14 mouse cellular contexts compared by ENCODE assay signal in genomic region chr11:19107180-19107579, GRCm38 (mm10).
"Had no signal": no experiment of that assay in that cellular context is flagged by ENCODE, and none has a peak within 500 bp of the region (broad histone marks: within the 10 kb centered on the region; RNA-seq: fewer than 3 reads in every experiment).

No protein-coding gene starts in this region.

- H3K4me2 ChIP-seq: limb, embryonic 12.5 days; liver, embryonic 13.5 days; lung, embryonic 15.5 days had no signal

- H3K36me3 ChIP-seq: limb, embryonic 12.5 days; liver, embryonic 13.5 days; lung, embryonic 15.5 days had no signal

- ATAC-seq: liver, postnatal 0 days had no signal

- H3K9me3 ChIP-seq: limb, embryonic 12.5 days; liver, embryonic 13.5 days; lung, embryonic 15.5 days; megakaryocyte, embryonic 14.5 days had no signal

- H3K4me3 ChIP-seq: left cerebral cortex, adult 2 months; limb, embryonic 12.5 days; liver, embryonic 13.5 days; lung, embryonic 15.5 days; megakaryocyte, embryonic 14.5 days had no signal

- H3K9ac ChIP-seq: limb, embryonic 12.5 days; liver, embryonic 13.5 days; liver, postnatal 0 days; lung, embryonic 15.5 days had no signal

- DNase-seq: kidney, adult 8-10 months; kidney, postnatal 25 days; liver; liver, embryonic 13.5 days; liver, postnatal 0 days; lung, postnatal 14 days; thymus, adult 18-20 months; thymus, postnatal 14 days had no signal

- H3K27me3 ChIP-seq: liver, embryonic 13.5 days; megakaryocyte, embryonic 14.5 days had no signal

- H3K27ac ChIP-seq: left cerebral cortex, adult 2 months; limb, embryonic 12.5 days; liver, embryonic 13.5 days; lung, embryonic 15.5 days; macrophage; stomach, postnatal 0 days had no signal

- H3K4me1 ChIP-seq: liver, embryonic 13.5 days; lung, embryonic 15.5 days; megakaryocyte, embryonic 14.5 days had no signal
